Mouse (Mus musculus) left cerebral cortex, adult 8-10 months (tissue): Measurements from ENCODE around the gene Dennd1a. TPM values are rescaled to one million over a fixed set of nuclear protein-coding genes. Genes with fewer than 3 reads are reported as not detected.

ENCODE experiments used
- DNase-seq, 2 experiments: peaks; one replicate each; pipeline ENCODE4 v3.0.0; 2022; ENCODE audit warnings: low spot score in 2 of 2
- total RNA-seq, 4 experiments: library from RNA; stranded (reverse); gene quantifications; 2 replicates each; pipeline ENCODE4 v1.2.4; 2022

Gene Dennd1a
- total RNA-seq, 4 experiments from 2014 or later = 80.4 to 89.2 (median 83.8) TPM

GRCm38 (mm10) chr2:38115000-38115399 lies 172.2 kb downstream of the Dennd1a start:
- DNase-seq = no peak

GRCm38 (mm10) chr2:38111655-38112351 lies 175.4 kb downstream of the Dennd1a start:
- peak in 1 of 2 experiments; percentile 43 for DNase-seq

- DNase-seq = no peak
These were observed 178.6 kb downstream of the Dennd1a start for GRCm38 (mm10) chr2:38108586-38108985.

GRCm38 (mm10) chr2:38102674-38103073 lies 184.5 kb downstream of the Dennd1a start:
- no peak for DNase-seq

- no peak for DNase-seq
These were observed 186.9 kb downstream of the Dennd1a start for GRCm38 (mm10) chr2:38100289-38100688.

GRCm38 (mm10) chr2:38099120-38099773 lies 187.9 kb downstream of the Dennd1a start:
- DNase-seq = no peak

- no peak for DNase-seq
These were observed 189.7 kb downstream of the Dennd1a start for GRCm38 (mm10) chr2:38097469-38097868.

- DNase-seq = no peak
These were observed 190.9 kb downstream of the Dennd1a start for GRCm38 (mm10) chr2:38096328-38096727.

- no peak for DNase-seq
These were observed 192.6 kb downstream of the Dennd1a start for GRCm38 (mm10) chr2:38094380-38095163.

- DNase-seq = no peak
These were observed 193.2 kb downstream of the Dennd1a start for GRCm38 (mm10) chr2:38093968-38094367.

- no peak for DNase-seq
These were observed 193.9 kb downstream of the Dennd1a start for GRCm38 (mm10) chr2:38093242-38093641.

- no peak for DNase-seq
These were observed 198.8 kb downstream of the Dennd1a start for GRCm38 (mm10) chr2:38088346-38088745.

- no peak for DNase-seq
These were observed 202.1 kb downstream of the Dennd1a start for GRCm38 (mm10) chr2:38085058-38085457.

GRCm38 (mm10) chr2:38083251-38083650 lies 203.9 kb downstream of the Dennd1a start:
- no peak for DNase-seq

GRCm38 (mm10) chr2:38074495-38074894 lies 212.7 kb downstream of the Dennd1a start:
- no peak for DNase-seq

GRCm38 (mm10) chr2:38072061-38072460 lies 215.1 kb downstream of the Dennd1a start:
- no peak for DNase-seq

- DNase-seq = no peak
These were observed 219.0 kb downstream of the Dennd1a start for GRCm38 (mm10) chr2:38068171-38068572.

- DNase-seq = no peak
These were observed 221.3 kb downstream of the Dennd1a start for GRCm38 (mm10) chr2:38065914-38066313.

GRCm38 (mm10) chr2:38064266-38064665 lies 222.9 kb downstream of the Dennd1a start:
- no peak for DNase-seq

- no peak for DNase-seq
These were observed 225.0 kb downstream of the Dennd1a start for GRCm38 (mm10) chr2:38062156-38062555.

GRCm38 (mm10) chr2:38061474-38061873 lies 225.7 kb downstream of the Dennd1a start:
- DNase-seq = no peak

- DNase-seq = no peak
These were observed 234.8 kb downstream of the Dennd1a start for GRCm38 (mm10) chr2:38052440-38052839.
